Mouse (Mus musculus) retina, adult 2 months (tissue): Measurements from ENCODE around the gene Hspg2.

ENCODE experiments used
- DNase-seq: peaks from one replicate; pipeline ENCODE4 v3.0.0-alpha.2; 2012; ENCODE audit warnings: low read depth, low spot score

Gene Hspg2

DNA sequence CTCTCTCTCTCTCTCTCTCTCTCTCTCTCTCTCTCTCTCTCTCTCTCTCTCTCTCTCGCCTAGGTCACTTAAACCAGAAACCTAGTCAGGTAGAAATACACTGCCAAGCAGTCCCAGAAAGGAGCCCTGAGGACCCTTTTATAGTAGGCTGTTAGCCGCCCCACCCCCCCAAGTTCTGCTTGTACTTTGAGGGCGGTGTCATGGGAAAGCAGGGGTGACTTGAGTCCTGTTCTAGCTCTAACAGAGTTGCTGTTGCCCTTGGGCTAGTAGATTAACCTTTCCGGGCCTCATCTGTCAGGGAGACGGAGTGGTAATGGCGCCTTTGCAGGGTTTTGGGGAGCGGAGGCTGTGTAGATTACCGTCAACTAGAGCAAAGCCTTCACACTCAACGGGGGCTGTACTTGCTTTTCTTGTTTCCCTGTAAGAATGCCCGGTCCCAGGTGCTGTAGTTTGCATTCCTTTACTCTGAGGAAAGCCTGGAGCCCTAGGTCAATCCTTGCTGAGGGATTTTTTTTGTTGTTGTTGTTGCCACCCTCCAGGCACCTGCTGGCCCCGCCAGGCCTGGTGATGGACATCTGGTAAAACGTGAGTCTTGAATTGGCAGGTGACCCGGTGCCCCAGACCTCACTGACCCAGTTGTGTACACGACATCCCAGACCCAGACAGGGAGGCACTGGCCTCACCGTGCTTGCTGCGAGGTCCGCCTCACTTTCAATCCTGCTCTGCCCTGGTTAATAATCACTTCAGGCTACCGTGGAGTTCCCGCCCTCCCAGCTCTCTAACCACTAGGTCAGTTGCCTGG is 11.8 kb downstream of the Hspg2 start:
- DNase-seq, result no peak

DNA sequence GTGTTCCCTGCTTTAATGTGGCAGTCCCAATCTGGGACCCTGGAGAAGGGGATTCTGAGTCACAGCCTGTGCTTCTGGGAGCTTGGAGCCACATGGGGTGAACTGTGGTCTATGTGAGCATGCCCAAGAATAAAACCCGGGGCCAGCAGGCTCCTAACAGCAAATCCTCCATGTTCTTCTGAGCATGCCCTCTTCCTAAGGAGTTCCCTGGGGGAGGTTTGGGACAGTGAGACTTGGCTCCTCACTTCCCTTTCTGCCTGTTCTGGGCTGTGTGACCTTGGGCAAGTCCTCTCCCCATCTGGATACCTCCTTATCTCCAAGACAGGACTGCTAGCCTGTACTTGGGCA is 12.4 kb downstream of the Hspg2 start:
- no peak for DNase-seq

DNA sequence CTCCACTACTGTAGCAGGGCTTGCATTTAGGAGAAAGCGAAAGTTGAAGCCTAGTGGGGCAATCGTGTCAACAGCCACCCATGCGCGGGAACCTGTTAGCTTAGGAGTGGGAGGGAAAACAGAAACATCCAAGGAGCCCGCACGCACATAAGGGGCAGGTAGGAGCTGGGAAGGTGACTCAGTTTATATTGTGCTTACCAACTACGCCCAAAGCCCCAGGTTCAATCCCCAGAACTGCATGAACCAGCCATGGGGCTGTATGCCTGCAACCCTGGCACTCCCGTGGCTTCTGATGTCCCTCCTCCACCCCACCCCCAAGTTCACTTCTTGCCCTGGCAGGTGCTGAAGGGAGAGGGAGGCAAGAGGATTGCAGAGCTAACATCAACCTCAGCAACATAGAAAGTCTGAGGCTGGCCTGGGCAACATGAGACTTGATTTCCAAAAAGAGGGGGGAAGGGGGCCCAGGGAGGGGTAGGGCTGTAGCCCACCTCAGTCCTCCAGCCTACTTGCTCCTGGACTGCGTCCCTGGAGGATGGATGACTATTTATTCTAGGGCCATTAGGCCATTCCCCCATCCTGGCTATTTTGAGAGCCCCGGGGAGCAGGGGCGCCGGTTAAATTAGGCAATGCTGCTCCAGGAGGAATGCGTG is 12.9 kb downstream of the Hspg2 start:
- DNase-seq, result no peak

DNA sequence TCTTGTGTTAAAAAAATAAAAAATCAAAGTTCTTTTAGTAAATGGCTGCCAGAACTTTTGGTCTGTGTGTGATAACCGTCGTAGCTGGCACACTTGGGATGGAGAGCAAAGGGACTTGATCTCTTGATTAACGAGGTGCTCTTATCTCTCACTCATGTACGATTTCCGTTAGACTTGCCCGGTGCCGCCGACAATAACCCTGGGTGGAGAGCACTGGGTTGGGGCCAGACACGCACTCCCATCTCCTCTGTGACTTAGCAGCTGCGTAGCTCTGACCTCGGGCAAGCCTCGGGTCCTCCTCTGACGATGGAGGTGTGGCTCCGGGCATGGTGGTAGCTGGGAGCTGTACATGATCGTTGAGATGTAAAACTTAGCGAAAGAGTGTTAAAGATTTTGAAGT is 15.3 kb downstream of the Hspg2 start:
- no peak for DNase-seq

DNA sequence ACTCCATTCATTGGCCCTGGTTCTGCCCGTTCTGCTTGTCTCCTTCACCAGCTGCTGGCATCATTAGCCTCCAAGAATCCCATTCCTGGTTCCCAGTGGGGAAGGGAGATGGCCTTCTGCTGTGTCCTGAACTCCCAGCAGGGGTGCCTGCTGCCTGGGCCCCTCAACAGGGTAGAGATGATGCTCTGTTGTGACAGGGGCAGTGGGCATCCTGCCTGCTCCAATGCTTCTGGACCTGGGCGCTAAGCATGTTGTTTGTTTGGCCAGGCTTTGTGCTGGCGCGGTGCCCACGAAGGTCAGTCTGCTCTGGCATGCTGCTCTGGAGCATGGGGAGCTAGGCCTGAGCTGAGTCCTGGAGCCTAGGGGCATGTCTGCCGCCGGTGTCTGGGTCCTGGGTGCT is 16.0 kb downstream of the Hspg2 start:
- no peak for DNase-seq

DNA sequence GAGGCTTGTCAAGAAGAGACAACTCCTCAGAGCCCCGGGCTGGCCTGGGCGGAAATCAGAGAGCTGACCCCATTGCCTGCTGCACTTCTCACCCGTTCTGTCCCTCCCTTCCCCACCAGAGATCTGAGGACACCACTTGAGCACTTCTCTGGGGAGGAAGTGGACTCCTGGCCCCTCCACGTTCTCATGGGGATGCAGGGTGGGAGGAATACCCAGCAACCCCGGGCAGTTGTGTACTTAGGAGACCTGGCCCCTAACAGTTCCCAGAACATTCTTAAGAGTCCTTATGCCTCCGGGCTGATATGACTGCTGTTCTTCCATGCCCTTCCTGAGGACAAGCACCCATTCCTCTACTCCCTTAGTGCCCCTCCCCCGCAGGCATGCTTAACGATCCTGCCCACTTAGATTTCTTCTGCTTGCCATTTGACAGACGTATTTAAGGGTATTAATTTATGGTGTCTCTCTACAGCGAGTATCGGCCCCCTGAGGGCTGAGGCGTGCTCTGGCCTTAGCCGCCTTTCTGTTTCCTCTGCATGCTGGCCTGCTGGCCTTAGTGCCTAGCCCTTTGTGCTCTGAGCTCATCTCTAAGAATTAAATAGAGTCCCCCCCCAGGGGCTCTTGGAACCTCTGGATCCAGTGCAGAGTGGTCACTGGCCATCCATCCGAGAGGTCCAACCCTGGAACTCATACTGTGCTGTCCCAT is 16.8 kb downstream of the Hspg2 start:
- no peak for DNase-seq

DNA sequence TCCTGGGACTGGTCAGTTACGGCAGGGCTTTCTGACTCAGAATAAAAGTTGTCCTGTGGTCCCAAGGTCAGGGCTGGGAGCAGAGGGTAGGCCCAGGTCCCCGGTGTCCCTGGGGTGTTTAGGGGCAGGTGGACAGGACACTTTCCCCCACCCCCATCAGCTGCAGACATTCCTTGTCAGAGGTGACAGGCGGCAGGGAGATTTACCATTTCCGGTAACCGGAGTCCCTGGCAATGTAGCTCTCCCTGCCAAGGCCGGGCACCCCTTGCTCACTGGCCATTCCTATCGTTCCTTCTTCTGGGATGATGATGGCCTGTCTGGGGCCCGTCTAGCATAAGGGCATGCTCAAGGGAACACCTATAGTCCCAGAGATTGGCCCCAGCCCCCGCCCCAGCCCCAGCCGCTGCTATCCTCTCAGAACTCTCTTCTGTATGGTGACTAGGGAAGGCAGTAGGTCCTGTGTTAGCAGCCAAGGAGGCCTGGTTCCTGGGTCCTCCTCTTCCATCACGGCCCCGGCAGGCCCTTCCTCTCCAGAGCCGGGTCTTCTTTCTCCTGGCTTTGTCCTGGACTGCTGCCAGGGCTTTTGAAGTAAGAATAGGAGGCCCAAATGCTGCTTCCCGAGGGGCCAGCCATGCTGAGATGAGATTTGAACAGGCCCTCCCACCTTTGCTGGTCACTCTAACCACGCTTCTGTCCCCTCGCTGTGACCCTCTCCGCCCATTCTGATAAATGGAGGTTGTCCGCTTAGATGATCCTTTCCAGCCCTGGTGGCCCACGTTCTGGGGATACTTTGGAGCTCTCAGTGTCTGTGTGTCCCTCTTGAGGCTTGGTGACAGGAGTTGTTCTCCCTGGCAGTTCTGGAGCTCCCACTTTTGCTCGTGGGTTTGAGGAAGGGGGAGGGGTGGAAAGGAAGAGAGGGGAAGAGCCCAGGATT is 17.8 kb downstream of the Hspg2 start:
- no peak for DNase-seq

DNA sequence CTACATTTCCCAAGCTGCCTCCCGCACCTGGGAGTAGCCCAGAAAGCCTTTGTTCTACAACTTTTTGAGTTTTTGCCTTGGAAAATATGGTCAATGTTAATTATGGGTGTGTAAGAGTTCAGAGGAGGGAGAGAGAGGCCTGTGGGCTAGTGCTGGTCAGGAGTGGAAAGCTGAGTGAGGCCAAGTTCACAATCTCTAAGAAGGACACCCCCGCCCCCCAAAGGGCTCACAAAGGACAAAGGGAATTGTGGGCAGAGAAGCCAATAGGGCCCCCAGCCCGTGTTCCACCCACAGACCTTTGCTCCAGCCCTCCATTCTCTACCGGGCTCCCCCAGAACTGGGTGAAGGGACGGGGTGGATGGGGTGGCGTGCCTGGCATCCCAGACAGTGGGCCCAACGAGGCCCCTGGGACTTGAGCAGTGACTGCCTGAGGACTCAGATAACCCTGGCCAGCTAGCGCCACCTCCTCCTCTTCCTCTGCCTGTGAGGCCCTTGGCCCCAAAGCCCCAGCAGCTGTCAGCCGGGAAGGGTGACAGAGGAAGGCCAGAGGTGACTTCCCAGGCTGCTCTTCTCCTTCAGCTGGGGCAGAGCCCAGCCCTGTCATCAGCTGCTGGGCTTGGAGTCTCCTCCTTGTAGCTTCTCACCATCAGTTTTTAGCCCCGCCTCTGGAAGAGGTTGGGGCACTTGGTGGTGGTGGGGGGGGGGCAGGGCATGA is 18.9 kb downstream of the Hspg2 start:
- no peak for DNase-seq

DNA sequence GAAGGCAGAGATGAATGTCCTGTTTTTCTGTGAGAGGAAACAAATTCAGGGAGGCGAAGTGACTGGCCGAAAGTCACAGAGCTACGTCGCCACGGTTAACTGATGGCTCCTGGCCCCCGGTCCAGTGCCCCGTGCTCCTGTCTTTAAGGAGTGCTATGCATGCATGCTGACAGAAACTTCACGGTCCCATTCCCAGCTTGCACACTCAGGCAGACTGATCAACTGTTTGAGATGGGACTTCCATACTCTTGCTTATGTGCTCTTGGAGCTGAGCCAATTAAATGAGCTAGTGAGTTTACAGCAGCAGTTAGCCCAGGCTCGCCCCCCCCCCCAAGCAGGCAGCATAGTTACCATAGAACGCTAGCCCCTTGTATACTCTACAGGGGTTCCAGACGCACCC is 19.5 kb downstream of the Hspg2 start:
- no peak for DNase-seq

DNA sequence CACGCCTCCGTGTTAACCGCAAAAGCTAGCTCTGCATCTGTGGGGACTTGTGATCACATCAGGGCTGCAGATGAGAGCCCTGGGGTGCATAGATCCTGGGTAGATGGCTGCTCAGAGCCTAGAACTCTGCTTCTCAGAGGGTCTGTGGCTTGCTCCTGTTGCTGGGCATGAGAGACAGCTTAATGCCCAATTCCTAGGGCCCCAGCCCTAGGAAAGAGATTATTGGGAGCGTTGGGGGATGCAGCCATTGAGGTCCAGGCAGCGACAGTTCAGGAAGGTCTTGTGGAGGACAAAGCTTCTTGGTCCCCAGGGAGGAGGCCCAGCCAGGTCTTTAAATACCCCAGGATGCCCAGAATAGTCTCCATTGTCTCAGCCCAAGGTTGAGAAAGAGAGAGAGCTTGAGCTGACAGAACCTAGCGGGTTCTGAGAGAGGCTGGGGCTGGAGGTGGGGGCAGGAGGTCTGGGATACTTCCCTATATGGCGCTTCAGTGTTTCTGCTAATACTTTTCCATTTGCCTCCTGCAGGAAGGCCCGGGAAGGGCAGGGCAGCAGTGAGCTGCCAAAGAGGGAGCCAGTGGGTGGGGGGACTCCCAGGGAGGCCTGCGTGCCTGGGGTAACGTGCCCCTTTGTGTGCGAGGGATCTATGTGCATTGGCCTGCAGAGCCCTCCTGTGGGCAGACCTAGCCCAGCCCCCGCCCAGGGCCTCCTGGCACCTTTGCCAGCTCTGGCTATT is 20.2 kb downstream of the Hspg2 start:
- no peak for DNase-seq

DNA sequence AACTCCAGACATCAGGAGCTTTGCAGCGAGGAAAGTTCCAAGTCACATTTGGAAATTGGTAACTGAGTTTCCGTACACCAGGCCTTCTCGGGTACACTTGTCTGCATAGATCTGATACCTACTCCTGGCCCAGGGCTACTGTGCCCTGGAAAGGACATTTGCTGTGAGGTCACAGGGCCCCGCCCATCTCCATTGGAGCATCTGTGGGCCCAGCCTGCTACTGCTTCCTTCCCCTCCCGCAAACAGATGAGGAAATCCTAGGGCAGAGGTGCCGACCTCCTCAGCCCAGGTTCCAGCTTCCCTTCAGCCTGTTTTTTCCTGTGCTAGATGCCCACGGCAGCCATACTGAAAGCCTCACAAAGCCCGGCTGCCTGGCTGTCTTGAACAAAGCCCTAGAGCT is 21.4 kb downstream of the Hspg2 start:
- no peak for DNase-seq

DNA sequence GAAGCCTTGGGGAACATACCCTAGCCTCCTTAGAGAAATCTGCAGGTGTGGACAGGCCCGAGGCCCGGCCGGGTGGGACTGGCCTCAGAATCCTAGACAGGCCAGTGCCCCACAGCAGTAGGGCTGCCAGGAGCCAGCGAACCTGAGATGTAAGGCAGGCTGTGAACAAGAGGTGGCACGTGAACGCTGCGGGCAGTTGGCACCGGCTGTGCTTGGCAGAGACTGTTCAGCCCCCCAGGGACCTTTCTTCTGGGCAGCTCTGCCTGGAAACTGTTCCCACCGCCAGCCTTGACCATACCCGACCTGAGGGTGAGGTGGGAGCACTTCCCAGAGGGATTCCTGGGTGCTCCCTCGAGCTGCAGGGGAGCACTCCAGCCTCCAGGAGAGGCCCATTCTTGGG is 24.0 kb downstream of the Hspg2 start:
- DNase-seq, result no peak

DNA sequence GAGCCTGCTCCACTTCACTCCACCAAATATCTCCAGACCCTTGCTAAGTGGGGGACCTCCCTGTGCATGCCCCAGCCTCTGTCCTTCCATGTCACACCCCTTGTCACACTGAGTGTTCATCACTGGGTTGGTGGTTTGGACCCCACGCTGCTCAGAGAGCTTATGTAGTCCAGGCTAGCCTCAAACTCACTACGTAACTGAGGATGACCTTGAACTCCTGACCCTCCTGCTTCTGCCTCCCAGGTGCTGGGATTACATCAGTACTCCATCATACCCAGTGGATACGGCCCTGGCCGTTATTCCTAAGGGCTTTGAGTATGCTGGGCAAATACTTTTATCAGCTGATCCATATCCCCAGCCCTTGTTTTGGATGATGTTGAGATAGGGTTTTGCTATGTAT is 24.6 kb downstream of the Hspg2 start:
- DNase-seq, result no peak

DNA sequence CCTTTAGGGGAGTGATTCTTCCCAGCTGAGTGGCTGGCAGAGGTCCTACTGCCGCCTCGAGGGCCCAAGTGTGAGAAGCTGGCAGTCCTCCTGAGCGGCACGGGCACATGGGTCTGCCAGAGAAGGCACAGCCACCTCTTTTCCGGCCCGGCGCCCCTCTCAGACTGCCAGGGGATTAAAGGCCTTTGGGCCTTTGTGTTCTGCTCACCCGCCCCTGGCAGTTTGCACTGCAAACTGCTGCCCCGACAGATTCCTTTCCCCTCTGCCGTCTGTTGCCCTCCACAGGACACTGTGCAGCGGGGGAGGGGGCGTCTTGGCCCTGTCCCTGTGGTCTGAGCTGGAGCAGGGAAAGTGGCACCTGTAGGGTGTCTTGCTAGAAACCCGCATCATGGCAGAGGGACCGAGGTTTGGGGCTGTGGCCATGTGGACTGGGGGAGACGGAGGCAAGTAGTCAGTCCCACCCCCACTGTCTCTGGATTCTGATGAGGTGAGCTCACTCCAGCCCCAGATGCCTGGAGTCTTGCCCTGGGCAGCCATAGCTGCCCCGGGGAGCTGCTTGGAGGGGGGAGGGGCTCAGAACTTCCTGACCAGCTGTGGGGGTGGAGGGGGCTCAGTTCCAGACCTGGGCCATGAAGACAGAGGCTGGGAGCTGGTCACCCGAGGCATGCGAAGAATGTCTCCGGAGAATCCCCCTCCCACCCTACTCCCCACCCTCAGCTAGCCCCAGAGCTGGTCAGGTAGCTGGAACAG is 26.4 kb downstream of the Hspg2 start:
- no peak for DNase-seq

DNA sequence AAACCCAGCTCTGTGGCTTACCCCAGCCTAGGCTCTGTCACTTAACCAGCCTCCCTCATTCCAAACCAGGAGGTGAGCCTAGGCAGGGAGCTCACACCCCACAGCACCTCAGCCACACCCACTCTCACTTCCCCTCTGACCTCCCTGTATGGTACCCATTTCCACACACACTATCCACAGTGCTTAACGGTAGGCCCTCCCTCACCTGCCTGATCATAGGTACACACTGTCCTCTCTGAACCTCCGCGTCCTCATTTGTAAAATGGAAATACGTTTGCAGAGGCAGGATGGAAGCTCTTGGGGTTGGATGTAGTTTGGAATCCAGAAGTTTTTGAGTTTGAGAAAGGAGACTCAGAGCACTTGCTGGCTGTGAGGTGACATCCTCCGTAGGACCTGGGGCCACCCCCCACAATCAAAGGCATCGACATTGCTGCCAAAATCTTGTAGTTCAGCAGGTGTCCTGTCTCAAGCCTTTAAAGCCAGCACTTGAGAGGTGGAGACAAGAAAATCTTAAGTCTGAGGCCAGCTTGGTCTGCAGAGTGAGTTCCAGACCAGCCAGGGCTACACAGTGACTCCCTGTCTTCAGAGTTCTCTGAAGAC is 27.0 kb downstream of the Hspg2 start:
- DNase-seq, result no peak

DNA sequence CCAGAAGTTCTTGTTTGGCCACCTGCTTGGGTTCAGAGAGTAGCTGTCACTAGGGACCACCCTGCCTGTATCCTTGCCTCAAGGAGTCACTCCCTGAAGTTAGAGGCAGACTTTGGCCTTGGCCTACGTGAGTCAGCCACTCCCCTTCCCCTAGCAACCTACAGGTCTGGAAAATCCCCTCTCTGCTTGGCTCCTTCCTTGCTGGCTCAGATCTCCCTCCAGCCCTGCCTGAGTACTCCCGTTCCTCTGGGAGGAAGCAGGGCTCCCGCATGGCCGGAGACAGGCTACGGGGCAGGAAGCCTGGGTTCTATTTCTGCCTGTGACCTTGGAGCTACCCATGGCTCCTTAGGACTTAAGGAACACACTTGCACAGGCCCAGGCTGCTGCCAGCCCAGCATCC is 28.8 kb downstream of the Hspg2 start:
- no peak for DNase-seq

DNA sequence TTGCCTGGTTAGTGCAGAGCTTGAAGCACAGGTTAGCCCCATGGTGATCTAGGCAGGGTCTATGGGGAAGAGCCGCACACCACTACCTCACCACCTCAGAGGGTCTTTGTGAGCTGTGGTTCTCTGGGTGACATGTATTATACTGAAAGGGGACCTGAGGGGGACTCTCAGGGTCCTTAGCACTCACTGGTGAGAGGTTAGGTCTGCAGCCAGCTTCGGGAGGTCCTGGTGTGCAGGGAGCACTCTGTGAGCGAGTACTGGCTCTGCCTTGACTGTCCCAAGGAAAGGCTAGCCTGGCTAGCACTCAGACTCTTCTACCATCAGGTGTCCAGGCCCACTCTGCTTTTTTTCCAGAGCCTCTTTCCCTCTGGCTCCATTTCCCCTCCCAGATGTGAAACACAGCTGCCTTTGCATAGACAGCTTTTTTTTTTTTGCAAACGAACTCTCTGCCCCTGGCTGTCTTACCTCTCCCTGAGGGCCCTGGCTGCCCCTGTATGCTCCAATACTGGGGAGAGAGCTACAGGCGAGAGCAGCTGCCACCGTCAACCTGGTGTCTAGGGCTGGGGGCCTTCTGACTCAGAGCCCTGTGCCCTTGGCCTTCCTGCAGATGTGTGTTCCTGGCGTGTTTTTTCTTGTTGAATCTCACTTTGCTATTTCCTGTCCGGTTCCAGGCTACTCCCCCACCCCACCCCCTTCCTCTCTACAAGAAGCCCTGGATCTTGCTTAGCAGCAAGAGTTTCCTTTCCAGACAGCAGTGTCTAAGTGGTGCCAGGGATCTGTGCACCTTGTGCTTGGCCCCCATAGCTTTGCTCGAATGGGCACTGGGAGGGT is 29.5 kb downstream of the Hspg2 start:
- DNase-seq, result no peak

DNA sequence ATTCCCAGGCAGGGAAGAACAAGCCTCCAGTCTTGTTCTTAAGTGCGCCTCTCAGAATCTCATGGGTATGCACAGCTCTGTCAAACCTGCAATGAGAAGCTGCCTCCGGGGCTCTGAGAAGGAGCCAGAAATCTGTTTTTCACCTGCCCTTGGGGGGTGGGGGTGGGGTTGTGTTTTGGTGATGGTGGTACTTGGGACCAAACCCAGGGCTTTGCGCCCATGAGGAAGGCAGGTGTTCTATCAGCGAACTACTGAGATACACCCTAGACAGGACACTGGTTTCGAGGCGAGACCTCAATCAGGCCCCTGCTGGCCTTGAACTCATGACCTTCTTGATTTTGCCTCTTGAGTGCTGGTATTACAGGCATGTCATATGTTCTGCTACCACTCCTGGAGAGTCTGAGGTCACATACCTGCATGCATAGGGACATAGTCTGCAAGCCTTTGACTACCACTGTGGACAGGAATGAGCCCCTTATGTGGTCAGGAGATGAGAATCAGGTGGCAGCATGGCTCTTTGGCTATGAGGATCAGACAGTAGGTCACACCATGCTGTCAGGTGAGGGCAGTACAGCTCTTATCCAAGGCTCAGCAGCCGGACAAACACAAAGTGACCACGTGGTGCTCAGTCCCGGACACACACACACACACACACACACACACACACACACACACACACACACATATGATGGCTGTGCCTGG is 30.5 kb downstream of the Hspg2 start:
- DNase-seq, result no peak
